Mouse (Mus musculus): ENCODE data around the gene Tmem135. TPM values are rescaled to one million over a fixed set of nuclear protein-coding genes. Genes with fewer than 3 reads are reported as not detected.

Gene Tmem135
- total and polyA plus RNA-seq, 3 experiments, result 7.4 to 33.9 TPM; not detected in 1

- Histone ChIP-seq H3K27ac (ENCODE audit: control insufficient read depth, low read depth, low read length) (no peak overlapping the region), H3K4me3 (ENCODE audit: control insufficient read depth in 1 of 2, insufficient read depth in 1 of 2, low read depth in 2 of 2, low read length in 2 of 2) (no peak overlapping the region), H3K27me3 (ENCODE audit: control insufficient read depth in 1 of 2, insufficient read depth in 2 of 2, low read length in 2 of 2) (no peaks in the 10 kb centered on the region), H3K4me1 (ENCODE audit: control insufficient read depth in 1 of 2, insufficient read depth in 2 of 2, low read length in 2 of 2) (peaks cover 5 to 7% of the 10 kb centered on the region in 2 experiments), H3K9me3 (replicated peaks; ENCODE audit: insufficient read depth, low read length) (no peaks in the 10 kb centered on the region), H3K79me2 (ENCODE audit: control insufficient read depth, insufficient read depth, low read length, poor library complexity) (no peaks in the 10 kb centered on the region), H3K9ac (ENCODE audit: control insufficient read depth, low read depth, low read length, poor library complexity, severe bottlenecking) (no peak overlapping the region), H3K36me3 (ENCODE audit: control insufficient read depth in 1 of 2, insufficient read depth in 2 of 2, low read length in 2 of 2) (peaks cover 0 to 8% of the 10 kb centered on the region in 2 experiments; a peak in 2 of 4 replicates)
- TF ChIP-seq E2F4 (IDR thresholded peaks at IDR 0.05; ENCODE audit: borderline replicate concordance, low read depth, low read length) (no peak), GATA1 (IDR thresholded peaks at IDR 0.05; ENCODE audit: low read depth, low read length) (no peak), CTCF (IDR thresholded peaks at IDR 0.05 in 2 of 3, conservative IDR thresholded peaks at IDR 0.05 in 1 of 3; ENCODE audit: control insufficient read depth in 1 of 3, insufficient read depth in 1 of 3, low read depth in 2 of 3, low read length in 3 of 3, poor library complexity in 1 of 3, severe bottlenecking in 1 of 3) (no peak), RAD21 (IDR thresholded peaks at IDR 0.05; ENCODE audit: low read depth, low read length) (no peak), USF2 (IDR thresholded peaks at IDR 0.05; ENCODE audit: borderline replicate concordance in 1 of 2, insufficient read depth in 1 of 2, low read depth in 1 of 2, low read length in 2 of 2) (no peak), MAX (IDR thresholded peaks at IDR 0.05; ENCODE audit: low read length) (no peak), USF1 (IDR thresholded peaks at IDR 0.05; ENCODE audit: low read depth, low read length) (no peak), ZKSCAN1 (IDR thresholded peaks at IDR 0.05; ENCODE audit: low read depth, low read length) (no peak), KAT2A (conservative IDR thresholded peaks at IDR 0.05; ENCODE audit: low read depth, low read length) (no peak), ELF1 (IDR thresholded peaks at IDR 0.05; ENCODE audit: low read depth, low read length) (no peak), POLR2AphosphoS5 (IDR thresholded peaks at IDR 0.05; ENCODE audit: borderline replicate concordance, low read depth, low read length) (no peak), RCOR1 (IDR thresholded peaks at IDR 0.05; ENCODE audit: low read depth, low read length) (no peak), UBTF (IDR thresholded peaks at IDR 0.05; ENCODE audit: borderline replicate concordance, insufficient read depth, low read depth, low read length) (no peak), CHD1 (IDR thresholded peaks at IDR 0.05; ENCODE audit: low read depth, low read length) (no peak), MXI1 (IDR thresholded peaks at IDR 0.05; ENCODE audit: low read depth, low read length) (no peak), POLR2AphosphoS2 (IDR thresholded peaks at IDR 0.05; ENCODE audit: low read length) (no peak), TAL1 (IDR thresholded peaks at IDR 0.05; ENCODE audit: low read length) (no peak), NRF1 (IDR thresholded peaks at IDR 0.05; ENCODE audit: insufficient read depth, low read depth, low read length, poor library complexity, severe bottlenecking) (no peak), ZMIZ1 (IDR thresholded peaks at IDR 0.05; ENCODE audit: low read depth, low read length) (no peak), POLR2A (IDR thresholded peaks at IDR 0.05; ENCODE audit: control insufficient read depth in 1 of 2, insufficient read depth in 1 of 2, low read depth in 1 of 2, low read length in 2 of 2, poor library complexity in 1 of 2) (no peak)
- DNase-seq (ENCODE audit: low read depth, low spot score), result no peak
Measured at GRCm38 (mm10) chr7:89181285-89181684, 222.7 kb downstream of the Tmem135 start.

DNA sequence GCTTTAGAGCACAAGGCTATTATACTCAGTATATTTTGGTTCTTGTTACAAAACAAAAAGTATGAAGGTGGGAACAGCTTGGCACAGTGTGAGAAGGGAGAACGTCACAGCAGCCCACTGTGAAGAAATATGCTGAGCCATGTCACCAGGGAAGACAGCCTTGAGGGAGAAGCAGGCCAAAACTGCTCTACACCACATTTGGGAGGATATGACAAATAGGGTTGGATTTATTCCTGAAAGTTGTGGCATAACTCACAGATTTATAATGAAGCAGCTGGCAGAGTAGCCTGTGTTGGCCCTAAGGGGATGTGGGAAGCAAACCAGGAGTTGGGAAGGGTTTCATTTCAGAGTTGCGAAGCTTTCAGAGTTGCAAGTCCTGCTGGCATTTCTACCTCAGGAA is 225.4 kb downstream of the Tmem135 start:
- Histone ChIP-seq H3K36me3 (ENCODE audit: control insufficient read depth in 1 of 2, insufficient read depth in 2 of 2, low read length in 2 of 2) (peaks cover 0 to 2% of the 10 kb centered on the region in 2 experiments; a peak in 1 of 4 replicates), H3K79me2 (ENCODE audit: control insufficient read depth, insufficient read depth, low read length, poor library complexity) (no peaks in the 10 kb centered on the region), H3K9ac (ENCODE audit: control insufficient read depth, low read depth, low read length, poor library complexity, severe bottlenecking) (no peak overlapping the region), H3K4me1 (ENCODE audit: control insufficient read depth in 1 of 2, insufficient read depth in 2 of 2, low read length in 2 of 2) (peaks cover 0 to 3% of the 10 kb centered on the region in 2 experiments; a peak in 1 of 4 replicates), H3K4me3 (ENCODE audit: control insufficient read depth in 1 of 2, insufficient read depth in 1 of 2, low read depth in 2 of 2, low read length in 2 of 2) (no peak overlapping the region), H3K27me3 (ENCODE audit: control insufficient read depth in 1 of 2, insufficient read depth in 2 of 2, low read length in 2 of 2) (no peaks in the 10 kb centered on the region), H3K9me3 (replicated peaks; ENCODE audit: insufficient read depth, low read length) (no peaks in the 10 kb centered on the region), H3K27ac (ENCODE audit: control insufficient read depth, low read depth, low read length) (no peak overlapping the region)
- TF ChIP-seq RCOR1 (IDR thresholded peaks at IDR 0.05; ENCODE audit: low read depth, low read length), result no peak
- TF ChIP-seq TBP (IDR thresholded peaks at IDR 0.05; ENCODE audit: low read depth, low read length), result no peak
- no peak for DNase-seq (ENCODE audit: low read depth, low spot score)
